Mouse (Mus musculus): ENCODE results near the gene Tex44.

Tex44 gene

GRCm38 (mm10) chr1:86423879-86424278 is 2.2 kb upstream of the Tex44 start:
- DNase-seq (ENCODE audit: low spot score), result no peak

GRCm38 (mm10) chr1:86424336-86424735 is 1.8 kb upstream of the Tex44 start:
- DNase-seq (ENCODE audit: low spot score), result no peak

- no peak for DNase-seq (ENCODE audit: low spot score)
Observed at GRCm38 (mm10) chr1:86424835-86425547, 1.1 kb upstream of the Tex44 start.

- peak; percentile 64 for DNase-seq (ENCODE audit: low spot score)
Observed at GRCm38 (mm10) chr1:86430056-86430455, 3.9 kb downstream of the Tex44 start.

- DNase-seq (ENCODE audit: low spot score), result no peak
Observed at GRCm38 (mm10) chr1:86432778-86433177, 6.6 kb downstream of the Tex44 start.

DNA sequence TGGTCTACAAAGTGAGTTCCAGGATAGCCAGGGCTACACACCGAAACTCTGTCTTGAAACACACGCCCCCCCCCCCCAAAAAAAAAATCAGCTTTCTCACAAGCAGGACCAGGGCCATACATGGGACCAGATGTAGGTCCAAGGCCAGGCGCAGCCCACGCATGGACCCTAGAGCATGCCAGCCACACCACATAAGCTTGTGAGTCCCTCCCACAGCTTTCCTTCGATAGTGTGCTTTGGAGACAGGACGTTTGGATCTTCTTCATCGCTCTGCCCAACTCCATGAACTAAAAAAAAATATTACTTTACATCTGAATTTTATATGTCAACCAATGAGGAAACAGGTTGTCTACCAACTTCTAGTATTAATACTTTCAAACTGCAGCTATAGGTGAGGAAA is 7.2 kb downstream of the Tex44 start:
- no peak for DNase-seq (ENCODE audit: low spot score)

GRCm38 (mm10) chr1:86434001-86434400 is 7.9 kb downstream of the Tex44 start:
- peak; percentile 72 for DNase-seq (ENCODE audit: low spot score)

DNA sequence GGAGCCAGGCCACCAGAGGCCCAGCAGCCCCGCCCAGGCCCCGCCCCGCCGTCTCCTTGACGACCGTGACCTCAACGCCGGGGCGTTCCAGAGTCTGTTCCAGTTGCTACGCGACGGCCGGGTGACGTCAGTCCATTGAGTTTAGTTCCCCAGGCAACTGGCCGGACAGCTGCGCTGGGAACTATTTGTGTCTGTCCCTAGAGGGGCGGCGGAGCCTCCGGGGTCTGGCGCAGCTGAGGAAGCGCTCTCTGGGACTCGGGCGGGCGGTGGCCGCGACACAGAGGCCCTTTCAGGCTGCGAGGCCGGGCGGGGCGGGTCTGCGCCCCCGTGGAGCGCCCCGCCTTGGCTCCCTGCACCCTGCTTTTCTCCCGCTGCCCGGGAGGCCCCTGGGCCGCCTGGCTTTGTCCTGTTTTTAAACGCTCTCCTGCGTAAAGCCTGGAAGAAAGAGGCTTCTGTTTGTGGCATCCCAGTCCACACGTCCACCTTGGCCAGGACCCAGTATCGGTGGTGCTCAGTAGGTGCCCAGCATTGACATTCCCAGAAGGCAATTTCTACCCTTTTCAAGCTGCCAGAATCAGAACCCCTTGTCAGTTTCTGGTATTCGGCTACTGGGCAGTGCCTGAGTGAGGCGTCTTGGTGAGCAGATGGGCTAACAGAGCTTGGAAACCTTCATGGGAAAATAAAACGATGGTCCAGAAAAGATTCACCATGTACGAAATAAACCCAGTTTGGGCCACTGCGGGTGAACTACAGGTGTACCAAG is 8.5 kb downstream of the Tex44 start:
- peak; percentile 97 for DNase-seq (ENCODE audit: low spot score)

GRCm38 (mm10) chr1:86435302-86435821 is 9.2 kb downstream of the Tex44 start:
- peak; percentile 48 for DNase-seq (ENCODE audit: low spot score)

GRCm38 (mm10) chr1:86437219-86438013 is 11.3 kb downstream of the Tex44 start:
- no peak for DNase-seq (ENCODE audit: low spot score)

DNA sequence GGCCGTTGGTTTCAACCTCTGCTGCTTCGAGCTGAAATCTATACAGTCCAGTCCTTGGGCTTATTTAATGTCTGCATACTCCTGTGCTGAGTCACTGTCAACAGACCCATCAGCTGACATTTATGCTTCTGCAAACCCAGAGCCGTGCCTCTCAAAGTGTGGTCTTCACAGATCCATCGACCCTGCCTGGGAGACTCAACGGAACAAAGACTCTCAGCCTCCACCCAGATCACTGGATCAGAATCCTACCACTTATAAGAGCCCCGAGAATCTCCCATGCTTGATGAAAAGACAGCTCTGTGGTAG is 11.8 kb downstream of the Tex44 start:
- DNase-seq (ENCODE audit: low spot score), result no peak

- DNase-seq (ENCODE audit: low spot score), result no peak
Observed at GRCm38 (mm10) chr1:86438501-86438900, 12.4 kb downstream of the Tex44 start.

GRCm38 (mm10) chr1:86439487-86440170 is 13.5 kb downstream of the Tex44 start:
- peak; percentile 68 for DNase-seq (ENCODE audit: low spot score)

DNA sequence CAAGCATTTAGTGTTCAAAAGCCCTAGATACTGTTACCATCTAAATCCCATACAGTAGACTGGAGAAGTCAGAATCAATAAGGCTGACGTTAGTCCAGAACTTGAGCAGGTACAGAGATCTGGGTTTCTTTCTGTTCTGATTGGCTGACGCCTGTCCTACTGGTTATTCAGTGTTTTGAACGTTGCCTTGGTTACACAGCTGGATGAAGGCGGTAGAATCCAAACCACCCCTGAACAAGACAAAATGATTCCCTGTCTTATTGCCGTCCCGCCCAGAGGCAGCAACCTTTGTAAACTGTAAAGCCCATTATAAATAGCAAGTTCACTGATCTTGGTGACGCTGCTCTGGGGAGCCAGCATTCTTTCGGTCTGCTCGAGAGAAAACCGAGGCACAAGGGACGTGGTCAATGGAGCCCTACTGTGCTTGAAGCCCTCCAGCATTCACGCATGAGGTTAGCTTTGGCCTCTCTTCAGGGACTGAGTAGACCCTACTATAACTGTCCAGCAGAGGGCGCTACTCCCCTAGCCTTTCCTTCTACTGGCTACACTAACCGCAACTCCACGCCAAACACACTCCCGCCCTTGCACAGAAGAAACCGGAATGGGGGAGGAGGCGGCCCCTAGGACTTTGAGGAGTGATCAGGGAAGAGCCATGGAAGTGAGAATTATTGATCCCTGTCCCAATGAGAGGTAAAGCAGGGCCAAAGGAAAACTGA is 14.2 kb downstream of the Tex44 start:
- DNase-seq (ENCODE audit: low spot score), result peak; percentile 90

GRCm38 (mm10) chr1:86440887-86441723 is 15.0 kb downstream of the Tex44 start:
- peak; percentile 48 for DNase-seq (ENCODE audit: low spot score)

GRCm38 (mm10) chr1:86441724-86441979 is 15.5 kb downstream of the Tex44 start:
- no peak for DNase-seq (ENCODE audit: low spot score)

DNA sequence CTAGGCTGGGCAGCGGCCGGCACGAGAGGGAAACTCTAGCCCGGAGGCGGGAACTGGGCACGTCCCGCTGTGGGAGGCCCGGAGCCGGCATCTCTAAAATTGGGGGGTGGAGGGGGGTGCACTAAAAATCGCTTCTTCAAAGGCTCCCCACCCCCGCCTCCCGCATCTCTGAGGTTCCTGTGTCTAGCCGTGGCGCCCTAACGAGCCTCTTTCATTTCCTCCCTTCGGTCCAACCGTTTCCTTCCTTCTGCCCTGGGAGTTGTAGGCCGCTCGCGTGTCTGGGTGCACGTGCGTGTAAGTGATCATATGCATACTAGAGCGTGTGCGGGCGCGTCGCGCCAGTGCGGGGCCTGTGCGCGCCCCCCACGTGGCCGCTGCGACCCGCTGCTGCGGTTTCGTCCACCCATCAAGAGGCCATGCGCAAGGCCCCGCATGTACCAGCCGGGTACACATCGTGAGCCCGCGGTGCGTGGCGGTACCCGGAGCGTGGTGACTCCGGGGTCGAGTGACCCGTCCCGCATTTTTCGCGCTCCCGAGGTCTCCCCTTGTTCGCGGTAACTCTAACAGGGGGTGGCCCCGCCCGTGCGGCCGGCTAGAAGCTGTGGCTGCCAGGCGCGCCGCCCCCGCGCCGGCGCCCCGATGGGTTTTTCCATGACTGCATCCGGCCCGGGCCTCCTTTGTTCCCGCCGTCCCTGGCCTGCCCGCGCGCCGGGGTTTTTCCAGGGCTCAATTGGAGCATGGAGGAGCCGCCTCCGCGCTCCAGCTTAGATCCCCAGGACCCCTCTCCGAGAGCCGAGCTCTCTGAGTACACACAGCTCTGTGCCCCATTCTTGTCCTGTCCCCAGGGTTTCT is 16.1 kb downstream of the Tex44 start:
- DNase-seq (ENCODE audit: low spot score), result peak; percentile 82

DNA sequence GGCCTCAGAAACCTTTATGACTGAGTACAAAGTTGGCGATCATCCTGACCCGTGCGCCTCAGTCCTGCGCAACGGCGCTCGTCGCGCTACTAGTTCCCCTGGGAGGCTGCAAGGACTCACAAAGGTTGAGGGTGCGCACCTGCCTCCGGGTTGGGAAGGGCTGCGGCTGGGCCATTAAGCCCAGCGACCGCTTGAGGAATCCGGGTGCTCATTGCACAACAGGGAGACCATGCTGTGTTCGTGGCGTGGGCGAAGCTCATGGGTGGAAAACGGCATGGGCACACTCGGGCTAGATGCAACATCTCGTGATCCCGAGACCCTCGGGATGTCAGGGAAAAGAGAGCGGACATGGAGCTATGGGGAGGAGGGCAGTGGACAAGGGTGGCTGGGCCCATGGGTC is 16.7 kb downstream of the Tex44 start:
- peak; percentile 72 for DNase-seq (ENCODE audit: low spot score)

GRCm38 (mm10) chr1:86443386-86444172 is 17.4 kb downstream of the Tex44 start:
- no peak for DNase-seq (ENCODE audit: low spot score)
